Mouse (Mus musculus): Measurements from ENCODE around the gene Olfr1449.
"Not testable (repeated sequence)": the region's sequence is repeated elsewhere in the genome, so short reads cannot be mapped to it uniquely, and the experiment has no call there.

DNA sequence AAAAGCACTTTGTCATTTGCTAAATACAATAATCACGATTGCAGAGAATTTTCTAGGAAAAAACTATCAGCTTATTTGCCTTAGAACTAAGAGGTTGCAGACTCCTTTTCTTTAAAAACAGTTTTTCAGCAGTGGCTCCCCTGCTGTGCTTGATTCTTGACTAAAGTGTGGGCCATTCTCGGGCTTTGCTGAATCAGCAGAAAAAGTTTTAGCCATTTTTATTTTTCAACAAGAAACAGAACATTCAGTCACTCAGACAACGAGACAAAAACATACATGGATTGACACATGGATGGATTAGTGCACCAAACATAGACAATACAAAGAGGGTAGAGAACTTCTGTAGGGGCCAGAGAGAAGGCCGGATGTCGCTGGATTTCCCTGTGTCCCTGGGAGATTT lies 39.4 kb downstream of the Olfr1449 start:
- TF ChIP-seq CTCF (IDR thresholded peaks at IDR 0.05; ENCODE audit: low read depth, low read length); POLR2A (IDR thresholded peaks at IDR 0.05; ENCODE audit: extremely low read depth, insufficient read depth, low read length): not testable (repeated sequence)

Data from liver, adult 2 months (tissue).